Mouse (Mus musculus): Measurements from ENCODE around the gene Lrrn2. TPM values are rescaled to one million over a fixed set of nuclear protein-coding genes. Genes with fewer than 3 reads are reported as not detected.
A peak's percentile ranks its signal among the peaks of the same experiment; 100 is the strongest.

The Lrrn2 gene
- polyA plus RNA-seq, 1 experiment from 2014 or later: 6.2 TPM

- WGBS: 62% methylated on average over 6 of the region's 6 CpGs
- DNase-seq (ENCODE audit: low spot score): no peak
- Histone ChIP-seq H3K9ac (ENCODE audit: low read depth, low read length) (no peak overlapping the region), H3K9me3 (ENCODE audit: control insufficient read depth, low read length) (no peaks in the 10 kb centered on the region), H3K27me3 (ENCODE audit: control insufficient read depth, insufficient read depth, low read length) (no peaks in the 10 kb centered on the region), H3K36me3 (ENCODE audit: control insufficient read depth, insufficient read depth, low read length) (no peaks in the 10 kb centered on the region), H3K27ac (ENCODE audit: low read depth, low read length) (no peak overlapping the region), H3K4me3 (ENCODE audit: low read depth, low read length) (no peak overlapping the region), H3K4me2 (replicated peaks; ENCODE audit: low read depth, low read length) (no peak overlapping the region), H3K4me1 (replicated peaks; ENCODE audit: control insufficient read depth, insufficient read depth, low read length) (peaks cover 5% of the 10 kb centered on the region; the same call in 1 of the 2 replicates)
- ATAC-seq (ENCODE audit: low FRiP score): no peak
Observed at GRCm38 (mm10) chr1:132915849-132916493, 35.9 kb downstream of the Lrrn2 start.

- no peaks in the 10 kb centered on the region for H3K36me3 ChIP-seq (ENCODE audit: control insufficient read depth, insufficient read depth, low read length)
- H3K27ac ChIP-seq (ENCODE audit: low read depth, low read length): 0 out of 2 replicates have a peak overlapping the region, but pooled peaks have one; percentile 13
- 6% methylated on average over 8 of the region's 8 CpGs for WGBS
- H3K9me3 ChIP-seq (ENCODE audit: control insufficient read depth, low read length): no peaks in the 10 kb centered on the region
- DNase-seq (ENCODE audit: low spot score): no peak
- H3K4me1 ChIP-seq (replicated peaks; ENCODE audit: control insufficient read depth, insufficient read depth, low read length): peaks cover 13% of the 10 kb centered on the region
- no peak for ATAC-seq (ENCODE audit: low FRiP score)
- no peak overlapping the region for H3K9ac ChIP-seq (ENCODE audit: low read depth, low read length)
- H3K4me3 ChIP-seq (ENCODE audit: low read depth, low read length): no peak overlapping the region
- no peaks in the 10 kb centered on the region; the same call in 1 of the 2 replicates for H3K27me3 ChIP-seq (ENCODE audit: control insufficient read depth, insufficient read depth, low read length)
- no peak overlapping the region for H3K4me2 ChIP-seq (replicated peaks; ENCODE audit: low read depth, low read length)
Observed at GRCm38 (mm10) chr1:132917554-132917953, 37.5 kb downstream of the Lrrn2 start.

DNA sequence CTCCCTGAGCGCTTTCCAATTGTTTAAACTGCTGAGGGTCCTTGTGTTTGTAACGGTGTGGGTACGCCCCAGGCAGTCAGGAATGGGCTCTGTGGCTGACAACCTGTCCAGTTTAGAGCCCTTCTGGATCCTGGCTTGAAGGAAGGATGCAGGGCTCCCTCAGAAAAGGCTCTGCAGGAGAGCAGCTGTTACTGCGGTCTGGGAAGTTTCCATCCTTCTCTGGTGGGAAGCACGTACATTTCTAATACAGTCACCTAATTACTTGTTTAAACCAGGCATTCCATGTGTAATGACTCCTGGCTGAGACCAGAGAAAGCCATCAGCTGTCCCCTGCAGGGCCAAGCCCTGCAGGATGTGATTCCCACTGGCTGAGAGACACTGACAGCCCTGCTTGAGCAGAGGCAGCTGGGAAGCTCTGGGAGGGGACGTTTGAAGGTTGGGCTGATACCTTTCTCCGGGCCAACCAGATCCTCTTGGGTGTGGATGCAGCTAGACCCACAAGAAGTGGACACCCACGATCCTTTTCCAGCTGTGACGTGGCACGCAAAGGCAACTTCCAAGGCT is 38.1 kb downstream of the Lrrn2 start:
- Histone ChIP-seq H3K4me3 (ENCODE audit: low read depth, low read length) (no peak overlapping the region), H3K27ac (ENCODE audit: low read depth, low read length) (no peak overlapping the region), H3K9ac (ENCODE audit: low read depth, low read length) (no peak overlapping the region), H3K4me1 (replicated peaks; ENCODE audit: control insufficient read depth, insufficient read depth, low read length) (peaks cover 13% of the 10 kb centered on the region), H3K36me3 (ENCODE audit: control insufficient read depth, insufficient read depth, low read length) (no peaks in the 10 kb centered on the region), H3K4me2 (replicated peaks; ENCODE audit: low read depth, low read length) (no peak overlapping the region), H3K27me3 (ENCODE audit: control insufficient read depth, insufficient read depth, low read length) (no peaks in the 10 kb centered on the region; the same call in 1 of the 2 replicates), H3K9me3 (ENCODE audit: control insufficient read depth, low read length) (no peaks in the 10 kb centered on the region)
- ATAC-seq (ENCODE audit: low FRiP score) (no peak), DNase-seq (ENCODE audit: low spot score) (no peak)
- WGBS: 20% methylated on average over 10 of the region's 10 CpGs

- H3K4me3 ChIP-seq (ENCODE audit: low read depth, low read length): no peak overlapping the region
- H3K27ac ChIP-seq (ENCODE audit: low read depth, low read length): no peak overlapping the region
- peaks cover 13% of the 10 kb centered on the region for H3K4me1 ChIP-seq (replicated peaks; ENCODE audit: control insufficient read depth, insufficient read depth, low read length)
- H3K27me3 ChIP-seq (ENCODE audit: control insufficient read depth, insufficient read depth, low read length): no peaks in the 10 kb centered on the region; the same call in 1 of the 2 replicates
- DNase-seq (ENCODE audit: low spot score): no peak
- H3K9me3 ChIP-seq (ENCODE audit: control insufficient read depth, low read length): no peaks in the 10 kb centered on the region
- no peak overlapping the region for H3K9ac ChIP-seq (ENCODE audit: low read depth, low read length)
- ATAC-seq (ENCODE audit: low FRiP score): no peak
- H3K36me3 ChIP-seq (ENCODE audit: control insufficient read depth, insufficient read depth, low read length): no peaks in the 10 kb centered on the region
- H3K4me2 ChIP-seq (replicated peaks; ENCODE audit: low read depth, low read length): no peak overlapping the region
- WGBS: 83% methylated on average over 8 of the region's 8 CpGs
Observed at GRCm38 (mm10) chr1:132919258-132919657, 39.2 kb downstream of the Lrrn2 start.

DNA sequence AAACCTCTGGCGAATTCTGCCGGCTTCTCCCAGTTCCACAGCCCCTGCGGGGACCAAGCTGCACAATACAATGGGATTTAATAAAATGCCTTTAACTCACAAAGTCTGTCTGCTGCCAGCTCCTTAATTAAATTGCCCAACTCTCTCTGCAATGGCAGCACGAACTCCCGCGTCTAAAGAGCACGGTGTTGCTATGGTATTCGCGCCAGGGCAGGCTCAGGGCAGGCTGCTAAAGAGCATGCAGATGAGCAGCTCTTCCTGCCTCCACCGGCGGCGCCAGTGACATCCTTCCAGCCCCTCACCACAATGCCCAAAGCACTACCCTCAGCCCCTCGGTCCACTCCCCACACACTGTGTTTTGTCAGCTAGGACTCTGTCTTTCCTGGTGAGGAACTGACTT is 41.0 kb downstream of the Lrrn2 start:
- ATAC-seq (ENCODE audit: low FRiP score): peak; percentile 63
- no peaks in the 10 kb centered on the region; the same call in 1 of the 2 replicates for H3K27me3 ChIP-seq (ENCODE audit: control insufficient read depth, insufficient read depth, low read length)
- no peak overlapping the region for H3K4me3 ChIP-seq (ENCODE audit: low read depth, low read length)
- H3K4me2 ChIP-seq (replicated peaks; ENCODE audit: low read depth, low read length): no peak overlapping the region; the same call in 1 of the 2 replicates
- 7% methylated on average over 13 of the region's 13 CpGs for WGBS
- peak; percentile 64 for DNase-seq (ENCODE audit: low spot score)
- H3K9ac ChIP-seq (ENCODE audit: low read depth, low read length): no peak overlapping the region
- H3K9me3 ChIP-seq (ENCODE audit: control insufficient read depth, low read length): no peaks in the 10 kb centered on the region
- H3K36me3 ChIP-seq (ENCODE audit: control insufficient read depth, insufficient read depth, low read length): no peaks in the 10 kb centered on the region
- 0 out of 2 replicates have a peak overlapping the region, but pooled peaks have one; percentile 9 for H3K27ac ChIP-seq (ENCODE audit: low read depth, low read length)
- peaks cover 13% of the 10 kb centered on the region for H3K4me1 ChIP-seq (replicated peaks; ENCODE audit: control insufficient read depth, insufficient read depth, low read length)

DNA sequence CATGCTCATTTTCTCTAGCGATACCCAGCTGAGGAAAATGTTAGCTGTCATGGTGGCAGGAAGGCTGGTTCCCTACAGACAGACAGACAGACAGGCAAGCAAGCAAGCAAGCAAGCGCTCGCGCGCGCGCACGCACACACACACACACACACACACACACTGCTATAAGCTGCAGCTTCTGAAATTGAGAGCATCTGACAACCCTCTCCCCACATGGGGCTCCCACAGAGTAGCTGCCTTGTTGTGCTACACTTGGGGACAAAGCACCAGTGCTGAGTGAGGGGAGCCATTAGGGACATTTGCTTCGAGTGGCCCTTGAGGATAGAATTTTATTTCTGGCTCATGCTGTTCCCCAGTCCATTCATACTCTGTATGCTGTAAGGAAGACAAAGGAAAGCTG is 42.2 kb downstream of the Lrrn2 start:
- WGBS: 87% methylated on average over 9 of the region's 9 CpGs

DNA sequence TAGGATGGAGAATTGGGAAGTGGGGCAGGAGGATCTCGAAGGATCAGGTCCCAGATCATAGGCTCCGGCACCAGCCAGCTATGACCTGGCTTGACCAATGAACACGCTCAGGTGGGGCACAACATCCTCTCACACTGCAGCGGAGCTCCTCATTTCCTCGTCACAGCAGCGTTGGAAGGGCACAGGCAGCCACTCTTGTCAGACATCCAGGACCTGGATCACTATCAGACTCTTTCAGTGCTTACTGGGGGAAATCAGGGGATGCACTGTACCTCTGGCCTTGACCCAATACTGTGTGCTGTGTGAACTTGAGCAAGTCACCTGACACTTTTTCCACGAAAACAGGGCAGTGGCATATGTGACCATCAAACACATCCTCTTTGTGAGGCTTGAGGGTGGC is 45.2 kb downstream of the Lrrn2 start:
- Histone ChIP-seq H3K4me1 (replicated peaks; ENCODE audit: control insufficient read depth, insufficient read depth, low read length) (peaks cover 8% of the 10 kb centered on the region), H3K9ac (ENCODE audit: low read depth, low read length) (no peak overlapping the region), H3K27ac (ENCODE audit: low read depth, low read length) (no peak overlapping the region), H3K4me2 (replicated peaks; ENCODE audit: low read depth, low read length) (no peak overlapping the region), H3K27me3 (ENCODE audit: control insufficient read depth, insufficient read depth, low read length) (no peaks in the 10 kb centered on the region; the same call in 1 of the 2 replicates), H3K9me3 (ENCODE audit: control insufficient read depth, low read length) (no peaks in the 10 kb centered on the region), H3K36me3 (ENCODE audit: control insufficient read depth, insufficient read depth, low read length) (no peaks in the 10 kb centered on the region), H3K4me3 (ENCODE audit: low read depth, low read length) (no peak overlapping the region)
- 86% methylated on average over 7 of the region's 7 CpGs for WGBS
- DNase-seq (ENCODE audit: low spot score) (no peak), ATAC-seq (ENCODE audit: low FRiP score) (no peak)

More for the DNA sequence above, 42.2 kb downstream of the Lrrn2 start:
- Histone ChIP-seq H3K4me2 (replicated peaks; ENCODE audit: low read depth, low read length) (no peak overlapping the region), H3K9me3 (ENCODE audit: control insufficient read depth, low read length) (no peaks in the 10 kb centered on the region), H3K4me1 (replicated peaks; ENCODE audit: control insufficient read depth, insufficient read depth, low read length) (peaks cover 13% of the 10 kb centered on the region), H3K27ac (ENCODE audit: low read depth, low read length) (no peak overlapping the region), H3K27me3 (ENCODE audit: control insufficient read depth, insufficient read depth, low read length) (no peaks in the 10 kb centered on the region; the same call in 1 of the 2 replicates), H3K4me3 (ENCODE audit: low read depth, low read length) (no peak overlapping the region), H3K9ac (ENCODE audit: low read depth, low read length) (no peak overlapping the region), H3K36me3 (ENCODE audit: control insufficient read depth, insufficient read depth, low read length) (no peaks in the 10 kb centered on the region)
- no peak for ATAC-seq (ENCODE audit: low FRiP score)
- peak; percentile 38 for DNase-seq (ENCODE audit: low spot score)

GRCm38 (mm10) chr1:132928032-132928906 is 48.2 kb downstream of the Lrrn2 start:
- DNase-seq (ENCODE audit: low spot score) (peak; percentile 18), ATAC-seq (ENCODE audit: low FRiP score) (peak; percentile 56; the same call in 1 of the 2 replicates)
- Histone ChIP-seq H3K4me3 (ENCODE audit: low read depth, low read length) (no peak overlapping the region), H3K27me3 (ENCODE audit: control insufficient read depth, insufficient read depth, low read length) (no peaks in the 10 kb centered on the region), H3K4me2 (replicated peaks; ENCODE audit: low read depth, low read length) (no peak overlapping the region), H3K27ac (ENCODE audit: low read depth, low read length) (peak overlapping the region; percentile 30), H3K9me3 (ENCODE audit: control insufficient read depth, low read length) (no peaks in the 10 kb centered on the region), H3K9ac (ENCODE audit: low read depth, low read length) (no peak overlapping the region), H3K4me1 (replicated peaks; ENCODE audit: control insufficient read depth, insufficient read depth, low read length) (no peaks in the 10 kb centered on the region), H3K36me3 (ENCODE audit: control insufficient read depth, insufficient read depth, low read length) (no peaks in the 10 kb centered on the region)
- 48% methylated on average over 19 of the region's 19 CpGs for WGBS
